Mouse (Mus musculus): ENCODE data around the gene Igfbp2.

- TF ChIP-seq CTCF (IDR thresholded peaks at IDR 0.05) (no peak), EP300 (IDR thresholded peaks at IDR 0.05) (no peak)
Observed at GRCm38 (mm10) chr1:72827411-72828315, 3.4 kb downstream of the Igfbp2 start.

Measured in lung, postnatal 0 days (tissue).